Mouse (Mus musculus): ENCODE results near the gene Dync1i1. TPM values are rescaled to one million over a fixed set of nuclear protein-coding genes. Genes with fewer than 3 reads are reported as not detected.

The Dync1i1 gene
- polyA plus RNA-seq, 1 experiment from 2014 or later: 0.13 TPM

DNA sequence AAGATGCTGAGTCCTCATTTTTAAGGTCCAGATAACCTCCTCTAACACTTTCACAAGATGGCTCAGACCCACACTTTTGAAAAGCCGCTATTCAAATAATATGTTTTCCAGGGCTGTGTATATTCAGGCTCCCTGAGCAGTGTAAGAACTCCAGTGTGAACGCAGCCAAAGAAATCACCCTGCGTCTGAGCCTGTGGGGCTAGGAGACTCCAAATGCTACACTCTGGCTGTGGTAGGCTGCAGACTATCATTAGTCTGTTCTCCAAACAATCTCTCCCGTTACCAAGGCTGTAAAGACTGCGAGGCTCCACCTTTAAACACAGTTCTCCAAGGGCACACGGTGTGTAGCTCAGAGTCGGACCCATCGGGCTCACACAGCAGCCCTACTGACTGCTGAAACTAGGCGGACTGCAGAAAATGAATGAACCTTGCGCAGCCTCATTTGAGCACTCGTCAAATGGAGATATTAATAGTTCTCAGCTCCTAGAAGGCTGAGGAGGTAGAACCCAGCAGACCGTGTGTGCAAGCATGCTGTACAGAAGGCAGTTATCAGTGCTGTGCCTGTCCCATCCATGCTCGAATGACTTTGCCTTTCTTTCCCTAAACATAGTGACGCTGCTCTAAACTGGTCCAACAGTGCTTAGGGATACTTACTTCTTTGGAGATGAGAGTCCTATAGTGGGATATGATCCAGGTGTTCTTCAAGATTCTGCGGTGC, 146.3 kb downstream of the Dync1i1 start:
- Histone ChIP-seq H3K4me2 (ENCODE audit: low read depth, low read length) (no peak overlapping the region), H3K36me3 (replicated peaks; ENCODE audit: insufficient read depth, low read length) (no peaks in the 10 kb centered on the region), H3K4me3 (ENCODE audit: low read depth, low read length) (no peak overlapping the region), H3K27me3 (ENCODE audit: insufficient read depth, low read length) (no peaks in the 10 kb centered on the region), H3K9ac (replicated peaks) (no peak overlapping the region), H3K4me1 (ENCODE audit: insufficient read depth) (no peaks in the 10 kb centered on the region), H3K9me3 (ENCODE audit: low read length) (no peaks in the 10 kb centered on the region), H3K27ac (ENCODE audit: low read depth) (no peak overlapping the region)
- 75% methylated on average over 15 of the region's 15 CpGs for WGBS (ENCODE audit: insufficient replicate concordance)
- TF ChIP-seq CTCF (IDR thresholded peaks at IDR 0.05; ENCODE audit: low read depth) (no peak), EP300 (IDR thresholded peaks at IDR 0.05; ENCODE audit: low read depth) (no peak)
- ATAC-seq (no peak), DNase-seq (no peak)

DNA sequence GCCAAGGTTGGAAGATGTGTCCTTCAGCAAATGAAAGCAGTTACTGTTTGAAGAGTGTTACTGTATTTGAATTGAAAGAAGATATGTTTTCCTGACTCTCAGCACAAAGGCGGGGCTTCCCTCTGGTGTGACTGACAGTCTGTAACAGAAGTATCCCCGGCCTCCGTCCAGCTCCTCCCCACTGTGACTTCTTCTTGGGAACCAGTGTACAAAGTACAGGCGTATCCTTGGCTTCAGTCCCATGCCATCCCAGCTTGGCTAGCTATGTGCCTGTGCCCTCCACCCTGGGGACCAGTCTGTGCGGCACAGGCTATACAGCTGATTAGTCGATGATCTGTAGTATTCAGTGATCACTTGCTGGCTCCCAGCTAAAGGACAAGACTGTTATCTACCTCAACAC, 163.9 kb downstream of the Dync1i1 start:
- no peaks in the 10 kb centered on the region for H3K27me3 ChIP-seq (ENCODE audit: insufficient read depth, low read length)
- H3K4me3 ChIP-seq (ENCODE audit: low read depth, low read length): no peak overlapping the region
- DNase-seq (no peak), ATAC-seq (no peak)
- no peak overlapping the region for H3K27ac ChIP-seq (ENCODE audit: low read depth)
- no peaks in the 10 kb centered on the region for H3K9me3 ChIP-seq (ENCODE audit: low read length)
- H3K9ac ChIP-seq (replicated peaks): no peak overlapping the region
- TF ChIP-seq EP300 (IDR thresholded peaks at IDR 0.05; ENCODE audit: low read depth) (no peak), CTCF (IDR thresholded peaks at IDR 0.05; ENCODE audit: low read depth) (no peak)
- H3K4me2 ChIP-seq (ENCODE audit: low read depth, low read length): no peak overlapping the region
- 66% methylated on average over 6 of the region's 6 CpGs for WGBS (ENCODE audit: insufficient replicate concordance)
- no peaks in the 10 kb centered on the region for H3K4me1 ChIP-seq (ENCODE audit: insufficient read depth)
- H3K36me3 ChIP-seq (replicated peaks; ENCODE audit: insufficient read depth, low read length): no peaks in the 10 kb centered on the region

- Histone ChIP-seq H3K27me3 (ENCODE audit: insufficient read depth, low read length) (no peaks in the 10 kb centered on the region), H3K4me1 (ENCODE audit: insufficient read depth) (no peaks in the 10 kb centered on the region), H3K36me3 (replicated peaks; ENCODE audit: insufficient read depth, low read length) (no peaks in the 10 kb centered on the region), H3K4me2 (ENCODE audit: low read depth, low read length) (no peak overlapping the region), H3K27ac (ENCODE audit: low read depth) (no peak overlapping the region), H3K4me3 (ENCODE audit: low read depth, low read length) (no peak overlapping the region), H3K9me3 (ENCODE audit: low read length) (no peaks in the 10 kb centered on the region), H3K9ac (replicated peaks) (no peak overlapping the region)
- 72% methylated on average over 7 of the region's 7 CpGs for WGBS (ENCODE audit: insufficient replicate concordance)
- TF ChIP-seq EP300 (IDR thresholded peaks at IDR 0.05; ENCODE audit: low read depth) (no peak), CTCF (IDR thresholded peaks at IDR 0.05; ENCODE audit: low read depth) (no peak)
- ATAC-seq: no peak
- DNase-seq: no peak
Observed at GRCm38 (mm10) chr6:5911295-5911694, 185.9 kb downstream of the Dync1i1 start.

DNA sequence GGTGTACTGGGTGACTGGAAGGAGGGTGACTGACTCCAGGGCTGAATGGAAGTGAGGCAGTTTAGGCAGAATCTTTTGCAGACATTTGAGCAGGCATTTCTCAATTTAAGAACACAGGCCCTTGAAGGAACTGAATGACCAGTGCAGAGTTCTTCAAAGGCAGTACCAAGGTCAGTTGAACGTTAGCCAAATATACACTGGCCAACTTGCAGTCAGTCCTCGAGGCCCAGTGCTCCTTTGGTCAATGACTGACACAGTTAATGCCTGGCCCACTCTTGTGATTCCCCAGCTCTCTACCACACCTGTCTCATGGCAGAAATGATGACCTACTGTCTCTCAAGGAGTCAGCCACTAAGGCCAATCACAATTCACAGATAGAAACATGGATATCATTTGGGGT, 189.6 kb downstream of the Dync1i1 start:
- Histone ChIP-seq H3K9ac (replicated peaks) (no peak overlapping the region), H3K4me3 (ENCODE audit: low read depth, low read length) (no peak overlapping the region), H3K36me3 (replicated peaks; ENCODE audit: insufficient read depth, low read length) (no peaks in the 10 kb centered on the region), H3K4me2 (ENCODE audit: low read depth, low read length) (no peak overlapping the region), H3K4me1 (ENCODE audit: insufficient read depth) (no peaks in the 10 kb centered on the region), H3K27ac (ENCODE audit: low read depth) (no peak overlapping the region), H3K27me3 (ENCODE audit: insufficient read depth, low read length) (no peaks in the 10 kb centered on the region), H3K9me3 (ENCODE audit: low read length) (no peaks in the 10 kb centered on the region)
- TF ChIP-seq EP300 (IDR thresholded peaks at IDR 0.05; ENCODE audit: low read depth) (no peak), CTCF (IDR thresholded peaks at IDR 0.05; ENCODE audit: low read depth) (no peak)
- ATAC-seq: no peak
- 64% methylated on average over 2 of the region's 2 CpGs for WGBS (ENCODE audit: insufficient replicate concordance)
- no peak for DNase-seq

DNA sequence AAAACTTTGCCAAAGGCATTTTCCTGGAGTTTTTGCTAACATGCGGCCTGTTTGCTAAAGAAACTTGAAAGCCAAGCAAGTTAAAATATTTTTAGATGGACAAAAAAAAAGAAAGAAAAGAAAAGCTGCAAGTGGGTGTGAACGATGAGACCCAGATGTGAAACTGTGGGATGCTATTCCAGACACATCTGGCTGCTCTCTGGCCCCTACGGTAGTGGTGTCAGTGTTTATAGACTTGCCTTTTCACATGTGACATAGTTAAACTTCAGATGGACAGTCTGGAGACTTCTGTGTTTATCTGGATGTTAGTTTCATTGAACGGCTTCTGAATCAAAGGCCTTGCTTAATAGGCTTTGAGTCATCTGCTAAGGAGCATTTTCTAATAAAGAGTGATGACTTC, 195.2 kb downstream of the Dync1i1 start:
- ATAC-seq (no peak), DNase-seq (no peak)
- Histone ChIP-seq H3K27me3 (ENCODE audit: insufficient read depth, low read length) (no peaks in the 10 kb centered on the region), H3K4me3 (ENCODE audit: low read depth, low read length) (no peak overlapping the region), H3K4me2 (ENCODE audit: low read depth, low read length) (no peak overlapping the region), H3K9ac (replicated peaks) (no peak overlapping the region), H3K36me3 (replicated peaks; ENCODE audit: insufficient read depth, low read length) (no peaks in the 10 kb centered on the region), H3K9me3 (ENCODE audit: low read length) (no peaks in the 10 kb centered on the region), H3K27ac (ENCODE audit: low read depth) (no peak overlapping the region), H3K4me1 (ENCODE audit: insufficient read depth) (no peaks in the 10 kb centered on the region)
- 71% methylated on average over 4 of the region's 4 CpGs for WGBS (ENCODE audit: insufficient replicate concordance)
- TF ChIP-seq CTCF (IDR thresholded peaks at IDR 0.05; ENCODE audit: low read depth) (no peak), EP300 (IDR thresholded peaks at IDR 0.05; ENCODE audit: low read depth) (no peak)

- no peak for DNase-seq
- H3K9ac ChIP-seq (replicated peaks): no peak overlapping the region
- no peak for TF ChIP-seq CTCF (IDR thresholded peaks at IDR 0.05; ENCODE audit: low read depth)
- TF ChIP-seq EP300 (IDR thresholded peaks at IDR 0.05; ENCODE audit: low read depth): no peak
- no peaks in the 10 kb centered on the region for H3K27me3 ChIP-seq (ENCODE audit: insufficient read depth, low read length)
- ATAC-seq: no peak
- no peaks in the 10 kb centered on the region for H3K4me1 ChIP-seq (ENCODE audit: insufficient read depth)
- H3K27ac ChIP-seq (ENCODE audit: low read depth): no peak overlapping the region
- WGBS (ENCODE audit: insufficient replicate concordance): 81% methylated on average over 1 of the region's 1 CpGs
- H3K36me3 ChIP-seq (replicated peaks; ENCODE audit: insufficient read depth, low read length): no peaks in the 10 kb centered on the region
- no peak overlapping the region for H3K4me2 ChIP-seq (ENCODE audit: low read depth, low read length)
- no peaks in the 10 kb centered on the region for H3K9me3 ChIP-seq (ENCODE audit: low read length)
- no peak overlapping the region for H3K4me3 ChIP-seq (ENCODE audit: low read depth, low read length)
Observed at GRCm38 (mm10) chr6:5922676-5923075, 197.2 kb downstream of the Dync1i1 start.

Data from liver, postnatal 0 days (tissue).